Mouse (Mus musculus) heart, postnatal 0 days (tissue): ENCODE measurements around the gene Sp4. TPM values are rescaled to one million over a fixed set of nuclear protein-coding genes. Genes with fewer than 3 reads are reported as not detected.

Experiments used
- ATAC-seq: fragments of 200-750 bp; cut with Nextera tagmentation; 2 replicates; pipeline ENCODE4 v1.8.0; 2017; ENCODE audit warnings: low read depth, moderate number of reproducible peaks, moderate library complexity; ENCODE audit not compliant: insufficient read depth
- DNase-seq: peaks from one replicate; pipeline ENCODE4 v3.0.0-alpha.2; 2016; ENCODE audit warnings: low spot score
- H3K27ac ChIP-seq: fragments of 300-500 bp; sonication (generic); 2 replicates; pipeline ENCODE4 v1.5.1; 2014; ENCODE audit warnings: low read depth, mild to moderate bottlenecking
- H3K27me3 ChIP-seq: fragments of 300-500 bp; sonication (generic); 2 replicates; pipeline ENCODE4 v1.6.1; 2014; ENCODE audit warnings: low read length, mixed read lengths; ENCODE audit not compliant: control insufficient read depth, insufficient read depth
- H3K36me3 ChIP-seq: fragments of 300-500 bp; sonication (generic); replicated peaks from 2 replicates; pipeline ENCODE4 v1.6.1; 2014; ENCODE audit warnings: low read length, mixed read lengths; ENCODE audit not compliant: control insufficient read depth, insufficient read depth
- H3K4me1 ChIP-seq: fragments of 300-500 bp; sonication (generic); 2 replicates; pipeline ENCODE4 v1.6.1; 2014; ENCODE audit warnings: antibody characterized with exemption; ENCODE audit not compliant: control insufficient read depth, insufficient read depth
- H3K4me2 ChIP-seq: fragments of 300-500 bp; sonication (generic); 2 replicates; pipeline ENCODE4 v1.6.1; 2014; ENCODE audit warnings: low read depth, mild to moderate bottlenecking, low read length, moderate library complexity
- H3K4me3 ChIP-seq: fragments of 300-500 bp; sonication (generic); 2 replicates; pipeline ENCODE4 v1.5.1; 2014; ENCODE audit warnings: low read depth, low read length
- H3K9ac ChIP-seq: fragments of 300-500 bp; sonication (generic); replicated peaks from 2 replicates; pipeline ENCODE4 v1.6.1; 2014; ENCODE audit warnings: low read depth, low read length, mixed read lengths
- H3K9me3 ChIP-seq: fragments of 300-500 bp; sonication (generic); replicated peaks from 2 replicates; pipeline ENCODE4 v1.6.1; 2016; ENCODE audit warnings: low read length; ENCODE audit not compliant: control insufficient read depth
- CTCF ChIP-seq: IDR thresholded peaks from 2 replicates; pipeline ENCODE4 v1.5.1; 2016; ENCODE audit warnings: antibody characterized with exemption, control low read depth, low read depth
- EP300 ChIP-seq: IDR thresholded peaks from 2 replicates; pipeline ENCODE4 v1.6.1; 2016; ENCODE audit warnings: antibody characterized with exemption, low read depth
- WGBS: fragments of 180-500 bp; shearing (Covaris S2); extraction: QIAGEN DNeasy Blood & Tissue Kit; methylation state at CpG from one replicate; pipeline ENCODE4 v1.1.7; 2014; 5-methylcytosine and 5-hydroxymethylcytosine counted together
- polyA plus RNA-seq: library from polyadenylated mRNA; unstranded; fragments of >200 nt; fragmentation: Nextera tagmentation; extraction: Ambion mirVana; gene quantifications from 2 replicates; pipeline ENCODE4 v1.2.1, GENCODE M21; 2015
- total RNA-seq: library from RNA; depleted of rRNA; stranded (reverse); fragments of >200 nt; gene quantifications from 2 replicates; pipeline ENCODE4 v1.2.3, GENCODE M21; 2014; ENCODE audit warnings: low replicate concordance

Sp4 gene
- total and polyA plus RNA-seq, 2 experiments from 2014 or later, result 4.7 to 19.8 TPM

GRCm38 (mm10) chr12:118327566-118327965 lies 26.3 kb upstream of the Sp4 start:
- Histone ChIP-seq H3K9ac (no peak overlapping the region), H3K4me2 (no peak overlapping the region), H3K27me3 (no peaks in the 10 kb centered on the region), H3K9me3 (no peaks in the 10 kb centered on the region), H3K4me1 (no peaks in the 10 kb centered on the region), H3K36me3 (no peaks in the 10 kb centered on the region), H3K4me3 (no peak overlapping the region), H3K27ac (no peak overlapping the region)
- 90% methylated on average over 2 of the region's 2 CpGs for WGBS
- no peak for DNase-seq
- ATAC-seq, result no peak
- TF ChIP-seq CTCF, result no peak
- TF ChIP-seq EP300, result no peak

DNA sequence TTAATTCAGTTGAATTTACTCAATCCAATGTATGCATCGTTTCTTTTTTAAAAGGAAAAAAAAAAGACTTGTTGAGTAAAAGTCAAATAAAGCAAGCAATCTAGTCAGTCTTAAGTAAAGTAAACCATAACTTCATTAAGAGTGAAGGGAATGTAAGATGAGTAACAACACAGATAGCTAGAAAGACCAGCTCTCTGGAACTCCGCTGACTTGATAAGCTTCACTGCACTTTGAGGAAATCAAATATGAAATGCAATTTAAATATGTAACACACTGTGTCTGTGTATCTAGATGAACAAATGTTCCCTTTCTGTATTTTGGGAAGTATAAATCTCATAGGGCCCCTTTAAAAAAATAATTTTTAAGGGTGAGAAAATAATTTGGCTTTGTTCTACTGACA lies 24.9 kb upstream of the Sp4 start:
- H3K4me1 ChIP-seq, result no peaks in the 10 kb centered on the region
- no peak overlapping the region for H3K9ac ChIP-seq
- H3K27ac ChIP-seq, result no peak overlapping the region
- no peaks in the 10 kb centered on the region for H3K9me3 ChIP-seq
- no peak for TF ChIP-seq CTCF
- no peak for TF ChIP-seq EP300
- no peak for ATAC-seq
- no peak overlapping the region for H3K4me2 ChIP-seq
- no peak overlapping the region for H3K4me3 ChIP-seq
- no peaks in the 10 kb centered on the region for H3K36me3 ChIP-seq
- DNase-seq, result no peak
- no peaks in the 10 kb centered on the region for H3K27me3 ChIP-seq
- 82% methylated on average over 2 of the region's 2 CpGs for WGBS

DNA sequence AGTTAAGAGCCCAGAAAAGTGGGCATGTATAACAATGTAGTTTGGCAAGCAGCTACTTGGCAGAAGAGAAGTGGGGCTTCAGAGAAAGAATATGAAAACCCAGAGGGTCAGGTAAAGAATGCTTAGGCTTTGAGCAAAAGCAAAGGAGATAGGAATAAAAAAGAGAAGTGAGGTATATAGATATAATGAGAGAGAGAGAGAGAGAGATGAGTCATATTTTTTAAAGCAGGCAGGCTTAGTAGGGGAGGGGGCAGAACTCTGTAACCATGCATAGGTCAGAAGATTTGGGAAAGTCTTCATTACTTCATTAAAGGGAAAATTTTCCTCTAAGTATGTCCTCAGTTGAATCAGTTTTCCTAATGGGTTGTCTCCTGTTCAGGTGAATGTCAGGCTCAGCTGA lies 18.8 kb upstream of the Sp4 start:
- no peaks in the 10 kb centered on the region for H3K27me3 ChIP-seq
- no peak overlapping the region for H3K4me3 ChIP-seq
- no peaks in the 10 kb centered on the region for H3K36me3 ChIP-seq
- no peak for DNase-seq
- H3K27ac ChIP-seq, result no peak overlapping the region
- H3K4me1 ChIP-seq, result no peaks in the 10 kb centered on the region
- no peaks in the 10 kb centered on the region for H3K9me3 ChIP-seq
- no peak overlapping the region for H3K4me2 ChIP-seq
- TF ChIP-seq EP300 (no peak), CTCF (no peak)
- ATAC-seq, result no peak
- H3K9ac ChIP-seq, result no peak overlapping the region

DNA sequence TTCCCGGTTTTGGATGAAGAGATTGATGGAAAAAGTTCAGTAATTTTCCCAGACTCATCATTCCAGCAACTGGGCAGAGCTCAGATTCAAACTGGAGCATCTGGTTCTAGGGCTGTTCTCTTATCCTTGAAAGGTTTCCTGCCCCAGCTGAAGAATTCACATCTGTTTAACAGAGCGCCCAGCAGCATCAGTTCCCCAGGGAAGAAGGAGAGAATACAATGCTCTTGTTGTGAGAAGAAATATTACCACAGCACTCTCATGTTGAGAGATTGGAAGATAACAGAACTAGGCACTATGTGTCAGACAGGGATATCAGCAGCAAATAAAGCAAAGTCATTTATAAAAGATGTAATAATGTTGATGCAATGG lies 13.2 kb upstream of the Sp4 start:
- H3K4me1 ChIP-seq, result peaks cover 5% of the 10 kb centered on the region; the same call in 1 of the 2 replicates
- no peaks in the 10 kb centered on the region for H3K36me3 ChIP-seq
- H3K27me3 ChIP-seq, result no peaks in the 10 kb centered on the region
- no peak for TF ChIP-seq CTCF
- no peak for TF ChIP-seq EP300
- ATAC-seq, result no peak
- H3K4me3 ChIP-seq, result no peak overlapping the region
- 49% methylated on average over 2 of the region's 2 CpGs for WGBS
- no peaks in the 10 kb centered on the region for H3K9me3 ChIP-seq
- DNase-seq, result no peak
- no peak overlapping the region for H3K4me2 ChIP-seq
- no peak overlapping the region for H3K27ac ChIP-seq
- H3K9ac ChIP-seq, result no peak overlapping the region

- H3K9me3 ChIP-seq, result no peaks in the 10 kb centered on the region
- no peak for ATAC-seq
- DNase-seq, result no peak
- no peak overlapping the region for H3K9ac ChIP-seq
- no peaks in the 10 kb centered on the region for H3K36me3 ChIP-seq
- H3K27ac ChIP-seq, result no peak overlapping the region
- no peak overlapping the region for H3K4me2 ChIP-seq
- 60% methylated on average over 3 of the region's 3 CpGs for WGBS
- TF ChIP-seq CTCF (no peak), EP300 (no peak)
- peaks cover 5% of the 10 kb centered on the region; the same call in 1 of the 2 replicates for H3K4me1 ChIP-seq
- no peaks in the 10 kb centered on the region for H3K27me3 ChIP-seq
- H3K4me3 ChIP-seq, result no peak overlapping the region
Measured at GRCm38 (mm10) chr12:118313805-118314476, 12.7 kb upstream of the Sp4 start.

- DNase-seq (no peak), ATAC-seq (no peak)
- no peaks in the 10 kb centered on the region for H3K9me3 ChIP-seq
- no peak overlapping the region for H3K4me2 ChIP-seq
- TF ChIP-seq CTCF (no peak), EP300 (no peak)
- no peak overlapping the region for H3K27ac ChIP-seq
- no peak overlapping the region for H3K9ac ChIP-seq
- no peaks in the 10 kb centered on the region for H3K27me3 ChIP-seq
- no peaks in the 10 kb centered on the region for H3K36me3 ChIP-seq
- WGBS, result 48% methylated on average over 3 of the region's 3 CpGs
- peaks cover 8% of the 10 kb centered on the region for H3K4me1 ChIP-seq
- no peak overlapping the region for H3K4me3 ChIP-seq
Measured at GRCm38 (mm10) chr12:118303586-118303985, 2.3 kb upstream of the Sp4 start.
